Mouse (Mus musculus) T-cell, adult 66 days (primary cell): ENCODE results near the gene Bsph1. TPM values are rescaled to one million over a fixed set of nuclear protein-coding genes. Genes with fewer than 3 reads are reported as not detected.

Experiments used
- total RNA-seq, 2 experiments: library from RNA; stranded (reverse); gene quantifications; 3 replicates in 1 of 2; 4 replicates in 1 of 2; pipeline ENCODE4 v1.2.4; 2023

Bsph1 gene
- total RNA-seq: not detected

GRCm38 (mm10) chr7:13450541-13450940 is at the start of gene Bsph1:
Gene Bsph1 (plus strand): TSS chr7:13450841.

Other genes with a start within 250 kb of the Bsph1 start
- gene Vmn1r89, start 237.8 kb upstream of the Bsph1 start, total RNA-seq: not detected
- 10 to 100 TPM; 18.0 to 23.3 TPM for gene Lig1, start 173.6 kb upstream of the Bsph1 start, total RNA-seq
- gene Zswim9, start 172.1 kb upstream of the Bsph1 start, total RNA-seq: 1 to 10 TPM; 6.4 to 8.2 TPM
- gene Pla2g4c, start 126.2 kb upstream of the Bsph1 start, total RNA-seq: 1 to 10 TPM; 1.0 to 1.2 TPM
- gene Cabp5, start 52.7 kb upstream of the Bsph1 start, total RNA-seq: not detected
- not detected for gene Bsph2, start 120.2 kb downstream of the Bsph1 start, total RNA-seq
- gene Sult2a5, start 173.1 kb downstream of the Bsph1 start, total RNA-seq: not detected